Comparison of ENCODE assay signal across 7 mouse cellular contexts in the genomic region with DNA sequence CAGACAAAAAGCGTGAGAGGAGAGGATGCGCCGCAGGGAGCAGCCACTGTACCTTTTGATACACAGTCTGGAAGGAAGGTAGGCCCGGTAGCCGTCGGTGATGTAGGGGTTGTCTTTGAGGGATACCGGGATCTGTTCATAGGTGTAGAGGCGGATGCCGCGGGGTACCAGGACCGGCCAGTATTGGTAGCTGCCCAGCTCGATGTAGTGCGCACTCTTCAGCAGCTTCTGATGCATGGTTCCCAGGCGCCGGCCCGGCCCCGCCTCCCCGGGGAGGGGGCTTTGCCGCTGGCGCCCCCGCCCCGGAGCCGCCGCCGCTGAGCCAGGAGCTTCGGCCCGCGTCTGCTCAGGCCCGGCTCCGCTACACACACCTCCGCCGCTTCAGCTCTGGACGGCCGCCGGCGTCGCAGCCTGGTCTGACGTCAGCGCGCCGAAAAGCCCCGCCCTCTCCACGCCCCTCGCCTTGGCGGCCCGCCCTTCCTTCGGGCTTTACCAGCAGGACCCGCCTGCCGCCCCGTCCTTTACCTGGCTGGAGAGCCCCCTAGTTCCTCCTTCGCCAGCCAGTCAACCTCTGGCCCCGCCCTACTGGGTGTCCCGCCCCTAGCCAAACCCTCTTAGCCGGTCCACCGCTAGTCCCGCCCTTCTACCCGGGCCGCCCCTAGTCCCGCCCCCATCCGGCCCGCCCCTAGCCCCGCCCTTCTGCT. TPM values are rescaled to one million over a fixed set of nuclear protein-coding genes. Genes with fewer than 3 reads are reported as not detected.
A peak's percentile ranks its signal among the peaks of the same experiment; 100 is the strongest.
DNase-seq lines count a peak whose midpoint lies in the region; ATAC-seq lines count a peak whose summit lies in the region.

Gene Paqr3 (minus strand): TSS at position 390 of the 704 bp plus-strand sequence.

- H3K9me3 ChIP-seq in embryonic facial prominence, embryonic 10.5 days: no peaks in the 10 kb centered on the region
- H3K9me3 ChIP-seq in limb, embryonic 10.5 days (replicated peaks): no peaks in the 10 kb centered on the region
- no peaks in the 10 kb centered on the region for H3K9me3 ChIP-seq in midbrain, embryonic 13.5 days

- peak within 1 kb of the TSS; percentile 78 for H3K4me3 ChIP-seq in embryonic facial prominence, embryonic 10.5 days
- H3K4me3 ChIP-seq in limb, embryonic 10.5 days: peak within 1 kb of the TSS; percentile 74
- peak within 1 kb of the TSS; percentile 79 for H3K4me3 ChIP-seq in midbrain, embryonic 13.5 days (replicated peaks)

- DNase-seq in adrenal gland, postnatal 10 days: peak; percentile 99
- peak; percentile 98 for DNase-seq in embryonic facial prominence, embryonic 10.5 days (ENCODE audit: low spot score)
- DNase-seq in kidney, adult 11 months: peak; percentile 98
- DNase-seq in limb, embryonic 10.5 days (ENCODE audit: low spot score): peak; percentile 98
- peak; percentile 87 for DNase-seq in spleen, adult 12 weeks (ENCODE audit: low spot score)

- H3K9ac ChIP-seq in midbrain, embryonic 13.5 days (replicated peaks): peak within 1 kb of the TSS; percentile 89

- ATAC-seq in granulocyte monocyte progenitor cell, adult 5-6 weeks (replicated peaks; ENCODE audit: poor library complexity, severe bottlenecking): peak; percentile 95
- peak; percentile 98 for ATAC-seq in midbrain, embryonic 13.5 days

- H3K4me1 ChIP-seq in embryonic facial prominence, embryonic 10.5 days: peaks cover 10% of the 10 kb centered on the region
- peaks cover 12% of the 10 kb centered on the region for H3K4me1 ChIP-seq in limb, embryonic 10.5 days
- peaks cover 33% of the 10 kb centered on the region for H3K4me1 ChIP-seq in midbrain, embryonic 13.5 days (replicated peaks)

- H3K27me3 ChIP-seq in embryonic facial prominence, embryonic 10.5 days (replicated peaks; ENCODE audit: low read depth, poor library complexity, severe bottlenecking): 0 out of 2 replicates have a peak, but pooled peaks cover 3% of the 10 kb centered on the region
- H3K27me3 ChIP-seq in limb, embryonic 10.5 days (ENCODE audit: low read depth, poor library complexity, severe bottlenecking): no peaks in the 10 kb centered on the region; the same call in 1 of the 2 replicates
- no peaks in the 10 kb centered on the region for H3K27me3 ChIP-seq in midbrain, embryonic 13.5 days

- H3K4me2 ChIP-seq in midbrain, embryonic 13.5 days (replicated peaks): peak within 1 kb of the TSS; percentile 70

- under 1% methylated on average over 62 of the region's 62 CpGs for WGBS in embryonic facial prominence, embryonic 10.5 days
- 1% methylated on average over 62 of the region's 62 CpGs for WGBS in limb, embryonic 10.5 days
- under 1% methylated on average over 61 of the region's 62 CpGs for WGBS in midbrain, embryonic 13.5 days

- peaks cover 11% of the 10 kb centered on the region; the same call in 1 of the 2 replicates for H3K36me3 ChIP-seq in embryonic facial prominence, embryonic 10.5 days (replicated peaks)
- H3K36me3 ChIP-seq in limb, embryonic 10.5 days: peaks cover 8% of the 10 kb centered on the region; the same call in 1 of the 2 replicates
- H3K36me3 ChIP-seq in midbrain, embryonic 13.5 days: peaks cover 13% of the 10 kb centered on the region

- peak within 1 kb of the TSS; percentile 81 for H3K27ac ChIP-seq in embryonic facial prominence, embryonic 10.5 days (replicated peaks)
- peak within 1 kb of the TSS; percentile 81 for H3K27ac ChIP-seq in limb, embryonic 10.5 days
- H3K27ac ChIP-seq in midbrain, embryonic 13.5 days: peak within 1 kb of the TSS; percentile 77

RNA-seq across cellular contexts. Expression of gene Paqr3, which starts in this region (rescaled TPM):
- total RNA-seq in adrenal gland, postnatal 10 days (2021): 1 to 10 TPM; 2.5 to 3.8 TPM
- 7.7 and 8.7 TPM in 2 replicates for polyA plus RNA-seq in embryonic facial prominence, embryonic 10.5 days (2016; fragmentation: Nextera tagmentation; extraction: Ambion mirVana)
- 2.7 and 15.3 TPM in 2 replicates for total RNA-seq in granulocyte monocyte progenitor cell, adult 5-6 weeks (2014; fragmentation: Nextera tagmentation)
- total RNA-seq in granulocyte monocyte progenitor cell, adult 5-6 weeks (2017): 2.0 and 3.4 TPM in 2 replicates
- polyA plus RNA-seq in limb, embryonic 10.5 days (2016; fragmentation: Nextera tagmentation; extraction: Ambion mirVana): 8.7 and 10.8 TPM in 2 replicates
- 23.4 and 25.9 TPM in 2 replicates for polyA plus RNA-seq in midbrain, embryonic 13.5 days (2015; fragmentation: Nextera tagmentation; extraction: Ambion mirVana)

Comparison
In these comparisons a context has a peak if more than half of its experiments do, and no peak if none do; other contexts are left out.
1. Peak in every context shown above with its lines: DNase-seq, ATAC-seq, H3K4me3 ChIP-seq and H3K27ac ChIP-seq.